Mouse (Mus musculus) stomach, postnatal 0 days (tissue): ENCODE results near the gene Serpina3k. TPM values are rescaled to one million over a fixed set of nuclear protein-coding genes. Genes with fewer than 3 reads are reported as not detected.
"Not testable (repeated sequence)": the region's sequence is repeated elsewhere in the genome, so short reads cannot be mapped to it uniquely, and the experiment has no call there.

ENCODE experiments used
- ATAC-seq: fragments of 200-750 bp; cut with Nextera tagmentation; 2 replicates; pipeline ENCODE4 v1.8.0; 2017; ENCODE audit not compliant: low FRiP score, low TSS enrichment
- DNase-seq: peaks from one replicate; pipeline ENCODE4 v3.0.0-alpha.2; 2016; ENCODE audit warnings: low spot score
- H3K27ac ChIP-seq: fragments of 300-500 bp; sonication (generic); replicated peaks from 2 replicates; pipeline ENCODE4 v1.5.1; 2014; ENCODE audit warnings: mild to moderate bottlenecking, control low read depth
- H3K27me3 ChIP-seq: fragments of 300-500 bp; sonication (generic); 2 replicates; pipeline ENCODE4 v1.6.1; 2014; ENCODE audit warnings: low read length; ENCODE audit not compliant: control insufficient read depth, insufficient read depth
- H3K36me3 ChIP-seq: fragments of 300-500 bp; sonication (generic); 2 replicates; pipeline ENCODE4 v1.6.1; 2014; ENCODE audit warnings: low read length, mixed read lengths; ENCODE audit not compliant: control insufficient read depth, insufficient read depth
- H3K4me1 ChIP-seq: fragments of 300-500 bp; sonication (generic); replicated peaks from 2 replicates; pipeline ENCODE4 v1.6.1; 2014; ENCODE audit warnings: antibody characterized with exemption; ENCODE audit not compliant: control insufficient read depth, insufficient read depth
- H3K4me2 ChIP-seq: fragments of 300-500 bp; sonication (generic); replicated peaks from 2 replicates; pipeline ENCODE4 v1.6.1; 2014; ENCODE audit warnings: low read depth, mild to moderate bottlenecking, control low read depth, moderate library complexity
- H3K4me3 ChIP-seq: fragments of 300-500 bp; sonication (generic); 2 replicates; pipeline ENCODE4 v1.5.1; 2014; ENCODE audit warnings: low read depth, low read length, control low read depth
- H3K9ac ChIP-seq: fragments of 300-500 bp; sonication (generic); 2 replicates; pipeline ENCODE4 v1.6.1; 2014; ENCODE audit warnings: mild to moderate bottlenecking, low read length, control low read depth, mixed read lengths
- H3K9me3 ChIP-seq: fragments of 300-500 bp; sonication (generic); 2 replicates; pipeline ENCODE4 v1.6.1; 2016; ENCODE audit warnings: low read length; ENCODE audit not compliant: control insufficient read depth
- CTCF ChIP-seq: IDR thresholded peaks from 2 replicates; pipeline ENCODE4 v1.5.1; 2016; ENCODE audit warnings: antibody characterized with exemption, low read depth, mild to moderate bottlenecking, moderate library complexity
- EP300 ChIP-seq: optimal IDR thresholded peaks from 2 replicates; pipeline ENCODE3; 2016; ENCODE audit warnings: antibody characterized with exemption
- WGBS: fragments of 180-500 bp; shearing (Covaris S2); extraction: QIAGEN DNeasy Blood & Tissue Kit; methylation state at CpG from one replicate; pipeline ENCODE4 v1.1.7; 2014; 5-methylcytosine and 5-hydroxymethylcytosine counted together
- polyA plus RNA-seq: library from polyadenylated mRNA; unstranded; fragments of >200 nt; fragmentation: Nextera tagmentation; extraction: Ambion mirVana; gene quantifications from 2 replicates; pipeline ENCODE4 v1.2.1, GENCODE M21; 2015

Gene Serpina3k
- 0.15 and 0.24 TPM in 2 replicates for polyA plus RNA-seq

- DNase-seq, H3K27me3 ChIP-seq, H3K9me3 ChIP-seq, H3K4me1 ChIP-seq, H3K4me3 ChIP-seq, ATAC-seq, H3K4me2 ChIP-seq, H3K27ac ChIP-seq, H3K9ac ChIP-seq, H3K36me3 ChIP-seq: not testable (repeated sequence)
- WGBS: 84% methylated on average over 3 of the region's 3 CpGs
Observed at GRCm38 (mm10) chr12:104338226-104338625, at the start of gene Serpina3k, which contains the start of gene Serpina3m. Gene Serpina3k (plus strand): TSS chr12:104338486. Gene Serpina3m (plus strand): TSS chr12:104338486.

- Histone ChIP-seq H3K9ac (no peak overlapping the region), H3K27ac (no peak overlapping the region), H3K4me2 (no peak overlapping the region), H3K4me1 (no peaks in the 10 kb centered on the region), H3K36me3 (no peaks in the 10 kb centered on the region), H3K9me3 (no peaks in the 10 kb centered on the region), H3K27me3 (no peaks in the 10 kb centered on the region), H3K4me3 (no peak overlapping the region)
- DNase-seq (no peak), ATAC-seq (no peak)
- TF ChIP-seq CTCF: no peak
- TF ChIP-seq EP300: no peak
- 42% methylated on average over 3 of the region's 4 CpGs for WGBS
Observed at GRCm38 (mm10) chr12:104289872-104290271, 48.4 kb upstream of the Serpina3k start.

DNA sequence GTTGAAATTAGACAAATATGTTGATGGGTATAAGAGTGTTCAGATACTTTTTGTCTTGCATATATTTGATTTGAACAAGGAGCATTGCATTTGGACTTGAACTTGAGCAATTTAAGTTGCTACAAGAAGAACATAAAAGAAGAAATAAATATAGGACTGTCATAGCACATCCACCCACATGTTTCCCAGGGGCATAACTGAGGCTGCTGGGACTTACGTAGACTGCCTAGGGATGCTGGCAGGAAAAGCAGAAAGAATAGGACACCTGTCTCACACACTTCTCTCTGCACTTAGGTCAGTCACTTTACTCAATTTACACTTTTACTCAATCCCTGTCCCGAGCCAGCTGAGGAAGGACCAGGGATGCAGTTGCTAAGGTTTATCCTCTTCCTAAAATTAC is 44.3 kb upstream of the Serpina3k start:
- Histone ChIP-seq H3K4me3 (no peak overlapping the region), H3K9ac (no peak overlapping the region), H3K4me1 (no peaks in the 10 kb centered on the region), H3K4me2 (no peak overlapping the region), H3K27me3 (no peaks in the 10 kb centered on the region), H3K36me3 (no peaks in the 10 kb centered on the region), H3K9me3 (no peaks in the 10 kb centered on the region), H3K27ac (no peak overlapping the region)
- DNase-seq (no peak), ATAC-seq (no peak)
- 85% methylated on average over 2 of the region's 2 CpGs for WGBS
- no peak for TF ChIP-seq CTCF

DNA sequence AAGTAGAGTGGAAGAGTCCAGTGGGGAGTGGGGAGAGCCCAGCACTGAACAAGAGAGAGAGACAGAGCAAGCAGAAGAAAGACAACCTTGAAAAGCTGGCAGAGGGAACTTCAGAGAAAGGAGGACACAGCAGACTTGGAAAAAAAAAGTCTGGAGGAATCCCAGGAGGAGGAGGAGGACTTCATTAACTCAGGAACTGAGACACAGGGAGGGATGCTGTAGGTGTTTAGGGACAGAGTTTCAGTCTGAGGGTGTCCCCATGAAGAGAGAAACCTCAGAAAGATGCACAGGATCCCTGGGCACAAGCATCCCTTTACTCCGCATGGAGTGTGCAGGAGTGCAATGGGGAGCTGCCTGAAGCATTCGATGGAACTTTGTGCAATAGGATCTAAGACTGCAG is 40.2 kb upstream of the Serpina3k start:
- no peak for TF ChIP-seq CTCF
- no peak for TF ChIP-seq EP300
- Histone ChIP-seq H3K4me1 (no peaks in the 10 kb centered on the region), H3K36me3 (no peaks in the 10 kb centered on the region), H3K4me3 (no peak overlapping the region), H3K4me2 (no peak overlapping the region), H3K27ac (no peak overlapping the region), H3K27me3 (no peaks in the 10 kb centered on the region), H3K9ac (no peak overlapping the region), H3K9me3 (no peaks in the 10 kb centered on the region)
- DNase-seq (no peak), ATAC-seq (no peak)
- WGBS: 89% methylated on average over 2 of the region's 2 CpGs

GRCm38 (mm10) chr12:104305991-104306390 is 32.3 kb upstream of the Serpina3k start:
- H3K9ac ChIP-seq: no peak overlapping the region
- H3K27me3 ChIP-seq: no peaks in the 10 kb centered on the region
- no peak for TF ChIP-seq EP300
- no peak for TF ChIP-seq CTCF
- H3K9me3 ChIP-seq: no peaks in the 10 kb centered on the region
- ATAC-seq: no peak
- no peaks in the 10 kb centered on the region for H3K4me1 ChIP-seq
- H3K36me3 ChIP-seq: no peaks in the 10 kb centered on the region
- no peak for DNase-seq
- no peak overlapping the region for H3K27ac ChIP-seq
- 51% methylated on average over 4 of the region's 4 CpGs for WGBS
- H3K4me3 ChIP-seq: no peak overlapping the region
- no peak overlapping the region for H3K4me2 ChIP-seq

DNA sequence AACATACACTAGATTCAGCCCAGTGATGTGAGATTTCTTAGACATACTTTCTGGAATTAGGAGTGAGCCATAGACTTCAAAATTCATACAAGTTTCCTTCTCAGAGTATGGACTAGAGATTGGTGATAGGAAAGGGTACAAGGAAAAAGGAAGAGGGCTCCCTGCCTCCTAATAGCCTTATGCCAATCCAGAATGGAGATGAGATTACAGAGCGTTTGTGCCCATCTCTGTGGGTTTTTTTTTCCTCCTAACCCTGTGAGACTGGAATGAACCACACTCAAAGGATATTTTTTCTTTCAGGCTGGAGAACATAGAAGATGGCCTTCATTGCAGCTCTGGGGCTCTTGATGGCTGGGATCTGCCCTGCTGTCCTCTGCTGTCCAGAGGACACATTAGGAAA is 24.0 kb upstream of the Serpina3k start, which contains the start of gene Serpina3j:
Serpina3j (plus strand) TSS at position 301 of the 400 bp plus-strand sequence.
- H3K9ac ChIP-seq: no peak within 1 kb of the TSS
- no peak for DNase-seq
- H3K27me3 ChIP-seq: no peaks in the 10 kb centered on the region
- no peak within 1 kb of the TSS for H3K4me3 ChIP-seq
- 85% methylated on average over 1 of the region's 1 CpGs for WGBS
- no peak for ATAC-seq
- no peak within 1 kb of the TSS for H3K4me2 ChIP-seq
- TF ChIP-seq CTCF: no peak
- no peak for TF ChIP-seq EP300
- H3K9me3 ChIP-seq: no peaks in the 10 kb centered on the region
- H3K4me1 ChIP-seq: no peaks in the 10 kb centered on the region
- H3K36me3 ChIP-seq: no peaks in the 10 kb centered on the region
- no peak within 1 kb of the TSS for H3K27ac ChIP-seq
